Mouse (Mus musculus): ENCODE results near the gene Ptprn2. TPM values are rescaled to one million over a fixed set of nuclear protein-coding genes. Genes with fewer than 3 reads are reported as not detected.

Ptprn2 gene
- polyA plus RNA-seq, 1 experiment from 2014 or later = 10.4 TPM

- WGBS = 45% methylated on average over 5 of the region's 5 CpGs
- H3K9me3 ChIP-seq = no peaks in the 10 kb centered on the region
- H3K9ac ChIP-seq (replicated peaks) = no peak overlapping the region
- H3K4me1 ChIP-seq = peaks cover 18% of the 10 kb centered on the region
- peak overlapping the region; percentile 34 for H3K27ac ChIP-seq (replicated peaks)
- H3K36me3 ChIP-seq = peaks cover 4% of the 10 kb centered on the region; the same call in 1 of the 2 replicates
- no peaks in the 10 kb centered on the region for H3K27me3 ChIP-seq
- H3K4me2 ChIP-seq (replicated peaks) = no peak overlapping the region
- peak; percentile 73 for ATAC-seq (replicated peaks)
- no peak overlapping the region for H3K4me3 ChIP-seq
Observed at GRCm38 (mm10) chr12:117214919-117215318, 729.4 kb downstream of the Ptprn2 start.

DNA sequence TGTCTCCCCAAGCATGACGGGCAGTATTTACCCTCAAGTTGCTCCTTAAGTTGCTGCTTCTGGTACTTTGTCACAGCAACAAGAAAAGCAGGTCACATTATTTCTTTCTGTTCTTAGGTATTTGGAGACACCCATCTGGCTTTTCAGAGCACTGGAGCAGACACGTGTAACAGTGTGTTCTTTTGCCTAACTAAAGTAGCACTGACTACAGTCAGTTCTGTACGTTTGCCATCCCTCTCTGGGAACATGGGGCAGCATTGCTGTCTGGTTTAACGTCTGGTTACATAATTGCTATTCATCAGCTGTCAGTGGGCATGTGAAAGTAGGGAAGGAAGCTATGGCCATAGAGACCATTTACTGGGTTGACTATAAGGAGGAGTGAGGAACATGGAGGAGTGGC, 736.4 kb downstream of the Ptprn2 start:
- no peaks in the 10 kb centered on the region for H3K36me3 ChIP-seq
- WGBS = 79% methylated on average over 4 of the region's 4 CpGs
- no peaks in the 10 kb centered on the region for H3K27me3 ChIP-seq
- H3K4me2 ChIP-seq (replicated peaks) = no peak overlapping the region
- no peaks in the 10 kb centered on the region for H3K4me1 ChIP-seq
- no peak for ATAC-seq (replicated peaks)
- H3K4me3 ChIP-seq = no peak overlapping the region
- no peaks in the 10 kb centered on the region for H3K9me3 ChIP-seq
- H3K9ac ChIP-seq (replicated peaks) = no peak overlapping the region
- H3K27ac ChIP-seq (replicated peaks) = no peak overlapping the region

- Histone ChIP-seq H3K9ac (replicated peaks) (no peak overlapping the region), H3K36me3 (no peaks in the 10 kb centered on the region), H3K4me1 (peaks cover 6% of the 10 kb centered on the region; the same call in 1 of the 2 replicates), H3K4me3 (no peak overlapping the region), H3K27me3 (no peaks in the 10 kb centered on the region), H3K27ac (replicated peaks) (no peak overlapping the region), H3K4me2 (replicated peaks) (no peak overlapping the region), H3K9me3 (no peaks in the 10 kb centered on the region)
- WGBS = 70% methylated on average over 1 of the region's 1 CpGs
- no peak for ATAC-seq (replicated peaks)
Observed at GRCm38 (mm10) chr12:117224036-117224435, 738.5 kb downstream of the Ptprn2 start.

DNA sequence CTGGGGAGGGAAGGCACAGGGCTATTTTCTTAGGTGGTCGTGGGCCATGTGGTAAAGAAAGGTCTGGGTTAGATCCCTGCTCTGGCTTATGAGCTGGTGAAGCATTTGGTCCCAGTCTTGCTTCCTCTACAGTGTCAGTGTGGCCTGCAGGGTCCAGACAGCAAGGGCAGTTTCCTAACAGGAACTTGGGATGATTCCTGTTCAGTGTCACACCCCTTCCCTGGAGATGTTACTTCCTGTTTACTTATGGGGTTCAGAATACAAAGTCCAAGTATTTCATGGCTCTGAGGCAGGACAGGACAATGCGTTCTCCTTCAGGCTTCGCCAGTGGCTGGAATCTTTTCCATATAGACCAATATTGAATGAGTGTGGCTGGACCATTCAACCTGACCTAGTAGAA, 741.7 kb downstream of the Ptprn2 start:
- H3K27ac ChIP-seq (replicated peaks) = no peak overlapping the region
- no peaks in the 10 kb centered on the region for H3K9me3 ChIP-seq
- WGBS = 90% methylated on average over 3 of the region's 3 CpGs
- H3K36me3 ChIP-seq = no peaks in the 10 kb centered on the region
- peaks cover 16% of the 10 kb centered on the region for H3K4me1 ChIP-seq
- H3K9ac ChIP-seq (replicated peaks) = no peak overlapping the region
- H3K27me3 ChIP-seq = no peaks in the 10 kb centered on the region
- no peak overlapping the region for H3K4me3 ChIP-seq
- ATAC-seq (replicated peaks) = no peak
- no peak overlapping the region for H3K4me2 ChIP-seq (replicated peaks)

GRCm38 (mm10) chr12:117229442-117229841, 743.9 kb downstream of the Ptprn2 start:
- 65% methylated on average over 4 of the region's 4 CpGs for WGBS
- H3K4me2 ChIP-seq (replicated peaks) = no peak overlapping the region
- no peak overlapping the region for H3K9ac ChIP-seq (replicated peaks)
- H3K27me3 ChIP-seq = no peaks in the 10 kb centered on the region
- H3K9me3 ChIP-seq = no peaks in the 10 kb centered on the region
- 0 out of 2 replicates have a peak, but pooled peaks cover 7% of the 10 kb centered on the region for H3K36me3 ChIP-seq
- ATAC-seq (replicated peaks) = no peak
- peaks cover 16% of the 10 kb centered on the region for H3K4me1 ChIP-seq
- no peak overlapping the region for H3K4me3 ChIP-seq
- H3K27ac ChIP-seq (replicated peaks) = 0 out of 2 replicates have a peak overlapping the region, but pooled peaks have one; percentile 14

DNA sequence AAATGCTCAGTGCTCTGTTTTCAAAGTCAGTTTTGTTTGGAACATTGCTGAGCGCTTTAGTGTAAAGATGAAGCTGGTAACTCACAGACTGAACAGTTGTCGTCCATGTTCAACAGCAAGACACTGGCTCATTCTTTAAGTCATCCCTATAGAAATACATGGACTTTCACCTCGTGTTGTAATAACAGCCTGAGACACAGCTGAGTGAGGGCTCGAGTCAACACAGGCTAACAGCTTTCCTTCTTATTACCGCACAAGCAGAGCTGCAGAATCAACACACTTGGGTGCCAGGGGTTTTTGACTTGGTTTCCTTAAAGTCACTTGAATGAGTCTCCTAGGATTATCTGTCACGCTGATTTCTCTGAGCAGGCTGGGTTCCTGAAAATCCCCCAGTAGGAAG, 744.8 kb downstream of the Ptprn2 start:
- Histone ChIP-seq H3K27ac (replicated peaks) (no peak overlapping the region), H3K9me3 (no peaks in the 10 kb centered on the region), H3K27me3 (no peaks in the 10 kb centered on the region), H3K4me2 (replicated peaks) (no peak overlapping the region), H3K4me1 (peaks cover 16% of the 10 kb centered on the region), H3K4me3 (no peak overlapping the region), H3K36me3 (0 out of 2 replicates have a peak, but pooled peaks cover 9% of the 10 kb centered on the region), H3K9ac (replicated peaks) (no peak overlapping the region)
- no peak for ATAC-seq (replicated peaks)
- 79% methylated on average over 6 of the region's 6 CpGs for WGBS

GRCm38 (mm10) chr12:117231850-117232249, 746.3 kb downstream of the Ptprn2 start:
- 36% methylated on average over 5 of the region's 5 CpGs for WGBS
- H3K27me3 ChIP-seq = no peaks in the 10 kb centered on the region
- no peak overlapping the region for H3K9ac ChIP-seq (replicated peaks)
- ATAC-seq (replicated peaks) = no peak
- 0 out of 2 replicates have a peak, but pooled peaks cover 9% of the 10 kb centered on the region for H3K36me3 ChIP-seq
- no peak overlapping the region for H3K4me2 ChIP-seq (replicated peaks)
- no peak overlapping the region for H3K4me3 ChIP-seq
- no peaks in the 10 kb centered on the region for H3K9me3 ChIP-seq
- H3K27ac ChIP-seq (replicated peaks) = 0 out of 2 replicates have a peak overlapping the region, but pooled peaks have one; percentile 23
- H3K4me1 ChIP-seq = peaks cover 16% of the 10 kb centered on the region

GRCm38 (mm10) chr12:117235114-117235513, 749.6 kb downstream of the Ptprn2 start:
- Histone ChIP-seq H3K27me3 (no peaks in the 10 kb centered on the region), H3K4me3 (no peak overlapping the region), H3K4me2 (replicated peaks) (no peak overlapping the region), H3K27ac (replicated peaks) (no peak overlapping the region), H3K4me1 (0 out of 2 replicates have a peak, but pooled peaks cover 5% of the 10 kb centered on the region), H3K9ac (replicated peaks) (no peak overlapping the region), H3K36me3 (0 out of 2 replicates have a peak, but pooled peaks cover 9% of the 10 kb centered on the region), H3K9me3 (no peaks in the 10 kb centered on the region)
- ATAC-seq (replicated peaks) = no peak

GRCm38 (mm10) chr12:117236020-117236734, 750.7 kb downstream of the Ptprn2 start:
- H3K4me3 ChIP-seq = no peak overlapping the region
- ATAC-seq (replicated peaks) = no peak
- H3K9ac ChIP-seq (replicated peaks) = no peak overlapping the region
- 0 out of 2 replicates have a peak, but pooled peaks cover 11% of the 10 kb centered on the region for H3K36me3 ChIP-seq
- H3K9me3 ChIP-seq = no peaks in the 10 kb centered on the region
- 0 out of 2 replicates have a peak, but pooled peaks cover 5% of the 10 kb centered on the region for H3K4me1 ChIP-seq
- no peak overlapping the region for H3K27ac ChIP-seq (replicated peaks)
- WGBS = 84% methylated on average over 4 of the region's 4 CpGs
- no peaks in the 10 kb centered on the region for H3K27me3 ChIP-seq
- H3K4me2 ChIP-seq (replicated peaks) = no peak overlapping the region

DNA sequence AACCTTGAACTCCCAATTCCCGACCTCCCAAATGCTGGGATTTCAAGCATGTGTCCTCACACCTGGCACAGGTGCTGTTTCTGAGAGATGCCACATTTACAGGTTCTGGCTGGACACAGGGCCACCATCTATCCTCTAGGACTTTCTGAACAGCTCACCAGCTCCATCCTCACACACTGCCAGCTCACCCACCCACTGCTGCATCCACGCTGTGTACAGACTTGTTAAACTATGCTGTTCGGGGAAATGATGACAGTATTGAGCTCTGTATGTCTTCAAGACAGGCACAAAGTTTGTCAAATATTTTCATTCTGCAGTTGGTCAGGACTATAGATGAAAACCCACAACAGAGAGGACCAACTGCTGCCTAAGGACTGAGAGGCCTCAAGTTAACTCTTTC, 751.5 kb downstream of the Ptprn2 start:
- Histone ChIP-seq H3K27me3 (no peaks in the 10 kb centered on the region), H3K4me3 (no peak overlapping the region), H3K9ac (replicated peaks) (no peak overlapping the region), H3K4me2 (replicated peaks) (no peak overlapping the region), H3K36me3 (0 out of 2 replicates have a peak, but pooled peaks cover 11% of the 10 kb centered on the region), H3K9me3 (no peaks in the 10 kb centered on the region), H3K4me1 (0 out of 2 replicates have a peak, but pooled peaks cover under 1% of the 10 kb centered on the region), H3K27ac (replicated peaks) (no peak overlapping the region)
- ATAC-seq (replicated peaks) = no peak
- WGBS = 89% methylated on average over 3 of the region's 3 CpGs

DNA sequence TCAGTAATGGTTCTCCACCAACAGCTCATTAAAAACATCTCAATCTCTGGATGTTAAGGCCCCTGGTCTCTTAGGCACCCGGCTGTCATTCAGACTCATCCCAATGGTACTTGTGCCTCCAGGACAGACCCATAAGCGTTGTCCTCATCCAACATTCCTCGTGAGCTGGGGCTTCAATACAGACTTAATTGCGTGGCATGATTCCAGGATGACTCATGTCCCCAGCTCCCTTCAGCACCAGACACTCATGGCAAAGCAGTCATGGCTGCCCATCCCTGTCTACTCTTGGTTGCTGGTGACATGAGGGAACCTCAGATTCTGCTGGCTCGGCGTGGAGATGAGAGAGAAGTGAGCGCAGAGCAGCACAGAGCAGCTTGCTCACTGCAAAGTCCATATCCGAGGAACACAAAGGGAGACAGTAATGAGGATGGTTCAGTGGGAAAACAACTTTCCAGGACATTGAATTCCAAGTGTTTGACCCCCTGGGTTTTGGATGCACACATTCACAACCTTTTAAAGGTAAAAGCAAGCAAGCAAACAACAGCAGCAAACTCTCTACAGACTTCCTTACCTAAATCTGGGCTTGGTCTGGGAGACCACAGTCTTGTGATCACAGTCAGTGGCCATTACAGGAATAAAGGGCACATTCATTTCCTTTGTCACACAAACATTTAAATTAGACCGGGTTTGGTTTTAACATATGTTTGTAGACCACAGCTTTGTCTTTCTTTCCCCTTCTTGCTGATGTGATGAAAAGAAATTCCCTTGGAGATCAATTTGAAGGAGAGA, 754.6 kb downstream of the Ptprn2 start:
- no peaks in the 10 kb centered on the region for H3K9me3 ChIP-seq
- H3K9ac ChIP-seq (replicated peaks) = no peak overlapping the region
- H3K4me1 ChIP-seq = 0 out of 2 replicates have a peak, but pooled peaks cover 4% of the 10 kb centered on the region
- 65% methylated on average over 9 of the region's 9 CpGs for WGBS
- no peaks in the 10 kb centered on the region for H3K27me3 ChIP-seq
- H3K27ac ChIP-seq (replicated peaks) = no peak overlapping the region
- H3K4me3 ChIP-seq = no peak overlapping the region
- no peak overlapping the region for H3K4me2 ChIP-seq (replicated peaks)
- H3K36me3 ChIP-seq = 0 out of 2 replicates have a peak, but pooled peaks cover 3% of the 10 kb centered on the region
- ATAC-seq (replicated peaks) = no peak

DNA sequence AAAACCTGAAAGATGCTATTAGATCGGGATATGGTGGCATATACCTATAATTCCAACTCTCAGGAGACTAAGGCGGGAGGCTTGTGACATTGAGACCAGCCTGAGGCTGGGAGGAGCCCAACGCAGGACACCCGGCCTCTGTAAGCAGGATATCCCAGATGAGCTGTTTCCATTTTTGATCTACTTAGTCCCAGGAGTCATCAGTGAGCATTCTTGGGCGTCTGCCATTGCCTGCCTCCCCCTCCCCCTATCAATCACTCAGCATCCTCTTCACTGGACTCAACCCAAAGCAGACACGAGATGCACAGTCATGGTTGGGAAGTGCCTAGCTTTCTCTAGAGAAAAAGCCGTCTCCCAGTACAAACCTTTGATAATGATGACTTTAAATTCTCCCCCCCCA, 756.7 kb downstream of the Ptprn2 start:
- 67% methylated on average over 7 of the region's 7 CpGs for WGBS
- no peaks in the 10 kb centered on the region for H3K9me3 ChIP-seq

More for the DNA sequence above, 756.7 kb downstream of the Ptprn2 start:
- Histone ChIP-seq H3K4me1 (0 out of 2 replicates have a peak, but pooled peaks cover 4% of the 10 kb centered on the region), H3K4me3 (no peak overlapping the region), H3K27me3 (no peaks in the 10 kb centered on the region), H3K4me2 (replicated peaks) (no peak overlapping the region), H3K9ac (replicated peaks) (no peak overlapping the region), H3K27ac (replicated peaks) (no peak overlapping the region), H3K36me3 (0 out of 2 replicates have a peak, but pooled peaks cover 3% of the 10 kb centered on the region)
- no peak for ATAC-seq (replicated peaks)
